Mouse (Mus musculus) naive thymus-derived CD4-positive, alpha-beta T cell, adult 2 months (primary cell): ENCODE measurements around the gene Tlk2.
"Not testable (repeated sequence)": the region's sequence is repeated elsewhere in the genome, so short reads cannot be mapped to it uniquely, and the experiment has no call there.

ENCODE experiments used
- DNase-seq: peaks from one replicate; pipeline ENCODE4 v3.0.0-alpha.2; 2011; ENCODE audit warnings: low read depth

Tlk2 gene

DNA sequence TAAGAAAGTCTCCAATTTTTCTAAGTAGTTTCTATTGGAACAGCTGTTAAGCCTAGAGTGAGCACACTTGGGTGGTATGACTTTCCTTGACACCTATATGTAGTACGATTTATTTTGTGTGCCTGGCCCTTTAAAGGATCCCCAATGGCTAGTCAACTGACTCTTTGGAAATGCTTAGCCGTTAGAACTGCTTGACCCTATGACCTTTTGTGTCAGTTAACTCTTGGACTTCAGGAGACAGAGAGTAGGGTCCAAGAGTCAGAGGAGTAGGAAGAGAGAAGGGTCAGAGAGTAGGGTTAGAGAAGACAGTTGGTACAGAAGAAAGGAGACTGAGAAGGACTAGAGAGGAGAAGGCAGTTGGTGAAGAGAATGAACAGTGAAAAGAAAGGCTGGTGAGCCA, at the start of gene Tlk2:
Gene Tlk2 (plus strand): TSS at position 292 of the 400 bp plus-strand sequence.
- no peak for DNase-seq

DNA sequence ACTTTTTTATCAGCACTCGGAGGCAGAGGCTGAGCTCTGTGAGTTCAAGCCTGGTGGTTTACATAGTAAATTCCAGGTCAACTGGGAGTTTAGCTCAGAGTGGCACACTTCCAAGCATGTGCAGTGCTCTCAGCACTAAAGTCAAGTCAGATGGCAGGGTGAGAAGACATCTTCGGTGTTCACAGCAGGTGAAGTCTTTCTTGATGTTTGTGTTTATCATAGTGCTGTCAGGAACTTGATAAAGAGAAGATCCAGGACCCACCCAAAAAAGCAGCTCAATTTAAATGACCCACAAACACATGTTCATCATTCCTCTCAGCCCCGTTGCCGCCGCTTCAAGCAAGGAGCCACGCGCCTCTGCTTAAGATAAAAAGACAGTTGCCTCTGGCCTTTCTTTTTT, 42.9 kb upstream of the Tlk2 start:
- no peak for DNase-seq

DNA sequence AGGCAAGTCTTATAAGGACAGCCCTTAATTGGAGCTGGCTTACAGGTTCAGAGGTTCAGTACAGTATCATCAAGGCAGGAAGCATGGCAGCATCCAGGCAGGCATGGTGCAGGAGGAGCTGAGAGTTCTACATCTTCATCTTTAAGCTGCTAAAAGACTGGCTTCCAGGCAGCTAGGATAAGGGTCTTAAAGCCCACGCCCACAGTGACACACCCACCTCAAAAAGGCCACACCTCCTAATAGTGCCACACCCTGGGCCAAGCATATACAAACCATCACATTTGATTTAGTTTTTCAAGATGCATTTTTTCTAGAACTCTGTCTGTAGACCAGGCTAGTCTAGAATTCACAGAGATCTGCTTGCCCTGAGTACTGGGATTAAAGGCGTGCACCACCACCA, 41.4 kb upstream of the Tlk2 start:
- not testable (repeated sequence) for DNase-seq

DNA sequence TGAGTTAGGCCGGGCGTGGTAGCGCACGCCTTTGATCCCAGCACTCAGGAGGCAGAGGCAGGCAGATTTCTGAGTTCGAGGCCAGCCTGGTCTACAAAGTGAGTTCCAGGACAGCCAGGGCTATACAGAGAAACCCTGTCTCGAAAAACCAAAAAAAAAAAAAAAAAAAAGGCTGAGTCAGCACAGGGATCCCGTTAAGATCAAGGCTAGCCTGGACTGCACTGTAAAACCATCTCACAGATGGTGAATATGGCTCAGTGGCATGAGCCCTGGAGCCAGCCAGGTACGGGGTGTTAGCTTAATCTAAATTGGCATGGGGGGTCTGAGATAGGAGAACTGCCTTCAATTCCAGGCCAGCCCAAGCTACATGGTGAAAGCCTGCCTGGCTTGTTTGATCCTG, 38.1 kb upstream of the Tlk2 start:
- not testable (repeated sequence) for DNase-seq

DNA sequence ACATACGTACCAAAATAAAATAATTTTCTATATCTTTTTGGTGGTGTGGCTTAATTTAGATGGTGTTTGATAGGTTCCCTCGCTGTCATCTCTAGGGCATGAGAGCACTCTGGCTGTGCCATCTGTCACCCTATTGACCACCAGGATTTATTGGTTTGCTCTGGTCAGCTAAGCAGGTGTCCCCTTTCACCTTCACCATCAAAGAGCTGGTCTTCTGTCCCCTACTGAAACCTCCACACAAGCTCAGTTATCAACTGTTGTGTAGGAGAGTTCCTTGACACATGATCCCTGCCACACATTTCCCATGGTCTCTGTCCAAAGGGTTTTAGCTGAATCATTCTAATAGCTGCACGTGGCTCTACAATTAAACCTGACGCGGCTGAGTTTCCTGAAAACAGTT, 37.5 kb upstream of the Tlk2 start:
- DNase-seq, result no peak

DNA sequence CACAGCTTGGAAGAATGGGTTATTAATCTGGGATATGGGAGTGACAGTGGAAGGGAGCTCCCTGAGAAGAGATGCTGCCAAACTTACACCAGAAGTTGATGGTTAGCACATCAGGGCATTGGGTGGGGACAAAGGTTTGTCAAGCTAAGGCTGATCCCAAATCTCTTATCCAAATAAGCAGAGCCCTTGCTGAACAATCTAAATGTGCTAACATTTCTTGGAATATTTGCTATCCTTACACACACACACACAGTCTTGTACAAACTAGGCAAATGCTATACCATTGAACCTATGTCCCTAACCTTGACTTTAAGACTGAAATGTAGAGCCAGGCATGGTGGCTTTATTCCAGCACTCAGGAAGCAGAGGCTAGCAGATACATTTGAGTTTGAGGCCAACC, 35.0 kb upstream of the Tlk2 start:
- DNase-seq, result no peak

DNA sequence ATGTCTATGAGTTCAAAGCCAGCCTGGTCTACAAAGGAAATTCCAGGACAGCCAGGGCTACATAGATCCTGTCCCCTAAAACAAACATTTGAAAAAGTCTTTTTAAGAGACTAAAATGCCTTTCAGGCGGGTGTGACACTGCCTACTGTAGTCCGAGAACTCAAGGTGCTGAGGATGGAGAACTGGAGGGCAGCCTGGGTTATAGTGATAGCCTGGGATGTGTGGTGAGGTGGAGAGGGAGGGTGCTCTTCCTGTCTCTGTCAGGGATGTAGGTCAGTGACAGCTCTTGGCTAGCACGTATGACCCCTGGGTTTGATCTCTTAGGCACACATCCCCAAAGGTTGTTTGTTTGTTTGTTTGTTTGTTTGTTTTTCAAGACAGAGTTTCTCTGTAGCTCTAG, 34.5 kb upstream of the Tlk2 start:
- no peak for DNase-seq

DNA sequence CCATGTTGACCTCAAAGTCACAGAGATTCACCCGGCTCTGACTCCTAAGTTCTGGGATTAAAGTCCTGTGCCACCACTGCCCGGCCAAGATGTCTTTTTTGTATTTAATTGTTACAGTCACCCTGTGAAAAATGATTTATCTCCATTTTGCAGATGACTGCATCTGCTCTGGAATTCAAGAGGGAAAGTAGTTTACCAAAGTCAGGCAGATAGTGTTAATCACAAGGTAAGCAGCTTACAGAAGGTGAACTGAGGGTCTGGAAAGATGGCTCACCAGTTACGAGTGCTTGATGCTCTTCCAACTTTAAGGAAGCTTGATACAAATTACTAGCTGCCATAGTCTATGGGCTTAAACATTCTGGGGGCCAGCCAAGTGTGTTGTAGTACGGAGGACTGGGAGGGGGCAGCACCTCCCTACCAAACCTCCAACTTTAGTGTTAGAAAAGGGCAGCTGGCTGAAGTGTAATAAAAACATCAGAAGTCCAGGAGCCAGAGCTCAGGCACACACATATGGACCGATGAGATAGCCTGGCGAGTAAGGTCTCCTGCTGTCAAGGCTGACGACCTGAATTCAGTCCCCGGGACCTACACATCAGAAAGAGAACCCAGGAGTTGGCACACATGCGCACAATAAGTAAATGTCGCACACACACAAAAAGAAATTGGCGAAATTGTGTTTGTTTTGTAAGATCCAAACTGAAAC, 33.9 kb upstream of the Tlk2 start:
- no peak for DNase-seq

DNA sequence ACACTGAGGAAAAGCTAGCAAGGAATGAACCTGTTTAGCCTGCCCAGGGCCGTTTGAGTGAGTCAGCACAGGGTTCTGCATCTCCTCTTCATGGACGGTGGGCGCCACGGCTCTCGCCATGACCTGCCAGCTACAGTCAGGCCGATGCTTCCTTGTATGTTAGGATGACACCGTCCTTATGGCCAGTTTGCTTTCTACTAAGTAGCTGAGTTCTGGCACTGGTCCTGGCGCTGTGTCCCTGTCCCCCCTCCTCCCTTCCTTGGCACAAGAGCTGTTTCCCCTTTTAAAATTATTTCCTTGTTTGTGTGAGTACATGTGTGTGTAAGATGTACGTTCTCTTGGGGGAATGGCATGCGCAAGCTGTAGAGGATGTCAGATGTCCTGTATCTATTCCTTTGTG, 33.4 kb upstream of the Tlk2 start:
- DNase-seq, result no peak

DNA sequence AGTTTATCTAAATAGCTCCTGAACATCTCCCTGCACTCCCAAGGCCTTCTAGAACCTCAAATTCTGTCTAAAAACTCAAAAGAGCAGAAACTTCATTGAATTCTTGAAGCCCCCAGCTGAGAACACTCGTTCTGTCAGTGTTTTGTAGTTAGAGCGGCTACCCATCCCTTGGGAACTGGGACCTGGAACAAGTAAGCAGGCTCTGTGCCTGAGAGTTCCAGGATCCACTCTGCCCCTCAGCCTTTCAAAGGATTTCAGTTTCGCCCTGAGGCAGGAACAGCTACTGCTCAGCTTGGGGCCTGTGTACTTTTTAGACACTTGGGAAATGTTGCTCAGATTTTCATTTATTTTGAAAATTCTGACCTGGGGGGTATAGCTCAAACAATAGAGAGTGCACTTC, 32.0 kb upstream of the Tlk2 start, which contains the start of gene Gm10842:
Gene Gm10842 (plus strand): TSS at position 301 of the 400 bp plus-strand sequence.
- no peak for DNase-seq

DNA sequence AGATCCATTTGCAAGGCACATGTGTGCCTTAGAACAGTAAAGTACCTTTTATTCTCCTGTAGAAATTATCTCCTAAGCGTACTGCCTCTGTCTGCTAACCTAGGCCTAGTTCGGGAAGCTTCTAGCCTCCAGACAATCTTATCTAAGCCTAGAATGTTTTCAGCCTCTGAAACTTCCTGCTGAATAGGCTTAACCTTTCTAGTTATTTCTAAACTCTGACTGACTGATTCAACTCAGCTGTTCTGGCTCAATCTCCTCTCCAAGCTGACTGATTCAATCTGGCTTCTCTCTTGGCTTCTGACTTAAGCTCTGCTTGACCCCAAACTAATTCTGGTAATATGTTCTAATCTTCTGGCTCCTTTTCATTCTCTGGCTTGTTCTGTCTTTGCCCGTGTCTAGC, 29.3 kb upstream of the Tlk2 start:
- DNase-seq, result no peak

DNA sequence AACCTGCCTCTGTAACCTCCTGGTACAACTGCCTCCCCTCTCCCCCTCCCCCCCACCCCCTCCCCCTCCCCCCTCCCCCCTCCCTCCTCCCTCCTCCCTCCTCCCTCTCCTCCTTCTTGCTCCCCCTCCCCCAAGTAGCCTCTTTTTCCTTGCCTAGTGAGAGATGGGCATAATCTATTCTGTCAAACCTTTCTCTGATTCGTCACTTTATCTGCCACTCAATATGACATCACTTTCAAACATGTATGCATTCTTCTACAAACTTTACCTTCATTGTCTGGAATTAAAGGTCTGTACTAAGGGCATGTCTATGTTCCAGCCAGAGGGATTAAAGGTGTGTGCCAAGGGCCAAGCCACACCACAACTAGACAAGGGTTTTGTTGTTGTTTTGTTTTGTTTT, 28.8 kb upstream of the Tlk2 start:
- DNase-seq, result peak; percentile 44

DNA sequence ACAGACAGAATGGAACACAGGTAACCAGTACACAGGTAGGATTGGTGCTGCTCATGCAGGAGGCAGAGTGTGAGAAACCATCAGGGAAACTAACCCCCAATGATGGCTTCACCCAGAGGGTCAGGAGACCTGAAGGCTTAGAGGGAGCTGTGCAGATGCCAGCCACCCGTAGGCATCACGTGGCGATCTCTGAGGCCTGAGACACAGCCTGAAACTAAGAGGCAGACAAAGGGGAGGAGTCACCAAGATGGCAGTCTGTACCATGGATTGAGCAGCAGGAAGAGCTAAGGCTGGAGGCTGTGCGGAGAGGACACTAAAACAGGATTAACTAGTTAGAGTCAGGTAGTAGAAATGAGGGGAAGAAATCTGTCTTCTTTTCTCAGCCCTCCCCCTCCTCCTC, 27.9 kb upstream of the Tlk2 start:
- peak; percentile 18 for DNase-seq

DNA sequence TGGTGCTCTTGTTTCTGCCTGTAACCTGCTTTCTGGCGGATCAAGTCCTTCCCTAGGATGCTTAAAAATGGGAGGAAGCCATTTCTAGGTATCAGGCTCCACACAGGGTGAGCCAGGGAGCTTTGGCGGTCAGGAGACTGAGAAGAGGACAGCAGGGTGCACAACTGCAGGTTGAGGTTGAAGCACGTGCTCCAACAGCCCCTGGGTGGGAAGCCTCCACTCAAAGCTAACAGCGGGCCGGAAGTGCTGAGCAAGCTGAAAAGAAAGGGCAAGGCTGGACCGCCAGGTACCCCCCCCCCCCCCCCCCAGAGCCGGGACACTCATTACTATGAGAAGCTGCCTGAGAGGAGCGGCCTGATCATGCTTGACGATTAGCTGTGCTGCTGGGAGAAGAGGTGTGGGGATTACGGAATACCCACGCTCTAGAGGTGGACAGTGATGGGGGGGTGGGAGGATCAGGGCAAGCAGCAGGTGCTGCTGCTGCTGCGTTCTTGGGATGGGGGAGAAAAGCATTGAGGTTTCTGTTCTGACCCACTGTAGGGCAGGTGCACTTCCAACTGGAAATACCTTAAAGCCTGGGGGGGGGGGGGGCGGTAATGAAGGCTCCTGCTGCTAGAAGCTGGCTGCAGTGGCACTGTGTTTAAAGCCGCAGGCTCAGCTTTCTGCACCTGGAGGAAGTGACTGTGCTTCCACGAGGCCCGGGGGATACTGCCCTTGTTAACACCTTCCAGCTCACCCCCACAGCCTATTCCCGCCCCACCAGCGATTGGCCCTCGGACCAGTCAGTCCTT, 27.2 kb upstream of the Tlk2 start:
- DNase-seq, result peak; percentile 48

DNA sequence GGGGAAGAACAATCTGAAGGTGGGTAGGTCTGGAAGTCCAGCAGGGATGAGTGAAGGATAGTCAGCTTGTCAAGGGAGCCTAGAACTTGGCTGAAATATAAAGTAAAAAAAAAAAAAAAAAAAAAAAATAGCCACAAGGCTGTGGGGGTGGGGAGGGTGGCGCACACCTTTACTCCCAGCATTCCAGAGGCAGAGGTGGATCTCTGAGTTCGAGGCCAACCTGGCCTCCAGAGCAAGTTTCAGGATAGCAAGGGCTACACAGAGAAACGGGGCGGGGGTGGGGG, 26.6 kb upstream of the Tlk2 start:
- no peak for DNase-seq

DNA sequence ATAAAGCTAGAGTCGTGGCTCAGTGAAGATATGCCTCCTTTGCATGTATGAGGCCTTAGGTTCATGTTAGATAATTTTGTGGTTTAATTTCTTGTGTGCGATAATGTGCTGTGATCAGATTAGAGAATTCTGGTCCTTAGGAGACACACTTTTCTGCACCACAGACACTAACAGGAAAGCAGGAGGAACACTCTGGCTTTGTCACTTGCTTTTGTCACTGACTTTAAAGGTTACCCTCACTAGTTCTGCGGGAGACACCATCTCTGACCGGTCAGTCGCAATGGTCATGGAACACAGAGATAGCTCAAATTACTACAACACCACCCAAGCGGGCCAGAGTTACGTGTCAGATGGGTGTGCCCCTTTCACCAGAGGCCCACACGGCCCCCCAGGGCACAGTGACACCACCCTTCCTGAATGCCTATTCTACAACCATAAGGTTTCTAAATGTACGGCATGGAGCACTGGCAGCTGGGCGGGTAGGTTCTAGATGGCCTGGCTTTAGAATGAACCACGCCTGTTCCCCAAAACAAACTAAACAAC, 26.2 kb upstream of the Tlk2 start:
- DNase-seq, result no peak

DNA sequence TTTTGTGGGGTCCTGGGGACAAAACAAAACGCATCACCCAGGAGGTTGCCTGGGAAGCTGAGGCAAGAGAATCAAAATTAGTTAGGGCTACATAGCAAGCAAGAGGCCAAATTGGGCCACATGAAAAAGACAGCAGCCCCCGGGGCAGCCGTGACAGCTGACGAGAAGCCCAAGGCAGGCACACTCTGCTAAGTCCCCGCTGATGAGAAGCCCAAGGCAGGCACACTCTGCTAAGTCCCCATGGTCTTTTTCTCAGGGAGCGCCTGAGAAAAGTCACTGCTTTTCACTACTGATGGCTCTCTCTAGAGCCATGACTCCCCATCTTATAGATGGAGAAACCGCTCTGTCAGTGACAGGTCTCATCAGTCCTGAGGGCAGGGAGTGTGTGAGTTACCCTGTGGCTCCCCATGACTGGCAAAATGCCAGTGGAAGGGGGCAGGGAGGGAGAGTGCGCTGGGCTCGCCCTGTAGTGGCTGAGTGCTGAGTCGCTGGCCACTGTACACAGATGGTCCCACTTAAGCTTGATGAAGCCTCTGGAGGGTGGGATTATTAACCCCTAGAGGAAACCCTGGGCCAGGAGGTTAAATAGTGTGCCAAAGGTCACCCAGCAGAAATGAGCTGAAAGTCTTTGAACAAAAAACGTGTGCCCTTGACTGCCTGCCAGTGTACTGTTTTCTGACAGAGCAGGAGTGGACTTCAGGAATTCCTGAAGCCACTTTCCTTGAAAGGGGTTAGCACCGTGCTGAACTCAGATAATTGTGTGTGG, 25.4 kb upstream of the Tlk2 start:
- DNase-seq, result no peak

DNA sequence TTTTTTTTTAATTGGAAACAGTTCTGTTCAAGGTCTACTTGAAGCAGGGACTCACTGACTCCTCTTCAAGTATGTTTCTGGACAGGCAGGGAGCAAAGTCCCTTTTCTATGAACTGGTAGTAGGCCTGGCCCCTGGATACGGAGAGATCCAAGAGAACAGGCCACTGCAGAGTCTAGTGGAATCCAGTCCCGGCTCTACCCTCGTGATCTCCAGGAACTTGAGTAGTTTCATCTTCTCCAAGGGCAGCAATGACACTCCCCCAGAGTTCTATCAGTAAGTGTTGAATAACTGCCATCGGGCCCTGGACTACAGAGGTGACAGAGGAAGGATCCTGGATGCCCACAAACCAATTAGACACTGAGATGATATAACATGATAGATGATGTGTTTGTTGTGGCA, 22.7 kb upstream of the Tlk2 start:
- DNase-seq, result no peak

DNA sequence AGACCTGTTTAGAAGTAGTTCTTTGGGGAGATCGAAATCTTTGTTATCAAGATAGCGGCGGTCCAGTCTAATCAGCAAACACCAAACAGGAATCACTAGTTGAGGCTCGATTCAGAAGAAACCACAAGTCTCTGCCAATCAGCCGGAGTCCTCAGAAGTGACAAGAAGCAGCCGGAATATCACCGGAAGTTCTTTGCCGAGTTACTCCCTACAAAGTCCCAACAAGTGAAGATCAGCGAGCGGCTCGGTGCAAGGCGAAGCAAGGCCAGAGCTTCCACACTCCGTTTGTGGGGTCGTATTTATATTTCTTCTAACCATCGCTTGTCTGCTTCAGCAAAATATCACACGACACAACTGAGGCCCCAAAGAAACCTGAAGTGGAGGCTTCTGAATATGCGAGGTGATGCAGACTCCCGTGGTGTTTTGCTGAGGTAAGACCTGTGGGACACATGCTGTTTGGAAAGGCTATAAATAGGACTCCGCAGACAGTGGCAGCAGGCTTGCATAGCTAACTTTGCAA, 21.8 kb upstream of the Tlk2 start:
- no peak for DNase-seq

DNA sequence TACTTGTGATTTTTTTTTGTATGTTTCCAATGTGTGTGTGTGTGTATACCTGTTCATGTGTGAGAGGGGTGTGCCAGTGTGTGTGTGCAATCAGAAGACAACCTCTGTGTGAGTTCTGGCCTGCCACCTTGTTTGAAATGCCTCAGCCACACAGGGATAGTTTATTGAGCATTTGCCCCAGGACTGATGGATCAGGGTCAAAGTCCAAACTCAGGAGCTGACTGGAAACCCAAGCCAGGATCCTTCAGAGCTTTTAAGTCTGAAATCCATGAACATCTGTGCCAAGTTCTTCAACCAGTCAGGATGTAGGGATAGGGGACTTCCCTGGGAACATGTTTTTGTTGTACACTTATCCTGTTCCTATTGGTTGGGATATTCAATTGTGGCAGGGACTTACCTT, 20.6 kb upstream of the Tlk2 start:
- DNase-seq, result no peak

DNA sequence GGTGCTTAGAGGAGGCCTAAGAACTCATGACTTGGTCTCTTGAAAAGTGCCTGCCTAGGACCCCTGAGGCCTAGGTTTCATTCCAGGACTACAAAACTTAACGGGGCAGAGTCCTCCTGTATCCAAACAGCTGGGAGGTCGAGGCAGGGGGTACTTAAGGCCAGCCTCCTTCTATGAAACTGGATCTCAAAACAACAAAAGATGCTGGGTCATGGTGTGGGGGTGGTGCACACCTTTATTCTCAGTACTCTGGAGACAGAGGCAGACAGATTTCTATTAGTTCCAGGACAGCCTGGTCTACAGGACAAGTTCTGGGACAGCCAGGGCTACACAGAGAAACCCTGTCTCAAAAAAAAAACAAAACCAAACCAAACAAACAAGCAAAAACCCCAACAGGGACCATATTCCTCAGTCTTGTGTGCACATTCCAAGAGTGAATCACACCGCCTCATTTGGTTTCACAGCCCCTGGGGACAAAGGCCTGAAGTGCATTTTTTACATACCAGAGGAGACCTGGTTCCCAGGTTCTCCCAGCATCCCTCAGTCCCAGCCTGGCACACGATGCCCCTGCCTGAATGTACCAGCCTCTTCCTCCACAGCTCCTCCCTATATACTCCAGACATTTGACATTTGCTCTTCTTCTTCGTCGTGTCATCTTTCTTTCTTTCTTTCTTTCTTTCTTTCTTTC, 18.8 kb upstream of the Tlk2 start:
- DNase-seq, result no peak

DNA sequence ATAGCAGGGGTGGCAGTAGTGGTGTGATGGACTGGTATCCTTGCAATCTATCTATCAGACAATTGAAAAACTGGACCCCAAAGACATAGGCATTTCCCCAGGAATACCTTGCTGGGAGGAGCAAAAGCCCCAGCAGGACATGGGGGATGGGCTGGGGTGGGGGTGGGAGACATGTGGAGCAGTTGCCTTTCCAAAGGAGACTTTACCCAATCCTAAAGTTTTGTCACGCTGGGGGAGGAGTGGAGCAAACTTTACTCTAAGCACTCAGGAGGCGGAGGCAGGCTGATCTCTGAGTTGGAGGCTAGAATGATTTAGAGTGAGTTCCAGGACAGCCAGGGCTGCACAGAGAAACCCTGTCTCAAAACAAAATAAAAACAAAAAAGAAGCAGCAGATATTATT, 17.2 kb upstream of the Tlk2 start:
- DNase-seq, result no peak
